Mouse (Mus musculus): Measurements from ENCODE around the gene Klhl26. TPM values are rescaled to one million over a fixed set of nuclear protein-coding genes. Genes with fewer than 3 reads are reported as not detected.

The Klhl26 gene
- total RNA-seq, 2 experiments from 2014 or later: 2.1 to 4.0 TPM

DNA sequence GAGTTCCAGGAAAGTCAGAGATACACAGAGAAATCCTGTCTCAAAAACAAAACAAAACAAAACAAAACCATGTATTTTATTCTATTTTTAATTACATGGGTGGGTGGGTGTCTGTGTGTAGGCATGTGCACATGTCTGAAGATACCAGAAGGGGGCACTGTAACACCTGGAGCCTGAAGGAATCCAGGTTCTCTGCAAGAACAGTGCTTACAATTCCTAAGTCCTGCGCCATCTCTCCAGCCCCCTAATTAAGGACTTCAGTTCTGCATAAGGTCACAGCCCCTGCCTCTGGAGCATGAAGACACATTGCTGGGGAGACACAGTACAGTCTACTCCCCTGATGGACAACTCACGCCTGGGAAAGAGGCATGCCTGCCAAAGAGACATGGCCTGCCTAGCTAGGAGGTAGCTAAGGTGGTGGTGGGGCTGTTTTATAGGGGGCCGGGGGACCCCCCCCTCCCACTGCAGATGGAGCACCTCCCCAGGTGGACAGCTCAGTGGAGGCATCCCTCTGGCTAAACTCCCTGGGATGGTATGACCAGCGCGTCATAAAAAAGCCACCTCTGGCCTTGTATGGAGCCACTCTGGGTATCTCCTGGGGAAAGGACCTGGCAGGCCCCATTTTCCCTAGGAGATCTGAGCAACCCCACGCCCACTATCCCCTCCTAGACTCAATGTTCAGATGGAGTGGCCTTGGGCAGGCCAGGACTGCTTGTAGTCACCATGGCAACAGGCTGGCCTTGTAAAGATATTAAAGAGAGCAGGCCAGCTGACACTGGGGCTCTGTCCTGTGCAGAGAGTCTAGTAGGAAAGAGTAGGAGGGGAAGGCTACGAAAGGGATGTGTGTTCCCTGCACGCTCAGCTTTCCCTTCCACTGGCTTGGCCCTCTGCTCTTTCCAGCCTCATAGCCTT is 61.0 kb downstream of the Klhl26 start:
- peak; percentile 52; the same call in 1 of the 2 replicates for ATAC-seq (replicated peaks; ENCODE audit: poor library complexity, severe bottlenecking)

DNA sequence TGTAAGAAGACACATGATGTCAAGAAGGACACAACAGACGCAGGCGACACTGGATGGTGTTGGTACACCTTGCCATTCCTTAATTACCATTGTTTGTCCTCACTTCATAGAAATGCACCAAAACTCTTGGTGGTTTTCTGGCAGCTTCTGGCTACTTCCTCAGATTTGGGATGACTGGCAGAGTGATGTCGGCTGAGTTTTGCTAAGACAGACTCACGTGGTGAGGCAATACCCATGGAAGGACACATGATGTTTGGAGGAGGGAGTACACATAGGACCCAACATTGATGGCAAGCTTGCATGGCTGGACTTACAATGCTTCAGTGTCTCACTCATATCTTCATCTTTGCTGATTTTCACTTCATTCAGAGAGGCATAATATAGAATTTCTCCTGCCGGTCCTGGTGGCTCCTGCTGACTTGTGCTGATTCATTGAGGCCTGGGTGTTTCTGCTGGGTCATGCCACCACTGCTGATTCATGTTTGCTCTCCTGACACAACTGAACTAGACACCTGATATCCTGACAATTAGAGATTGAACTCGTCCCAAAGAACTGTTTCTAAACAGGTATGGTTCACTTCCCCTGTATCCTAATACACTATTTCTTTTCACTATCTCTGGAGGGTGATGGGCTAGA is 62.3 kb downstream of the Klhl26 start:
- peak; percentile 30; the same call in 1 of the 2 replicates for ATAC-seq (replicated peaks; ENCODE audit: poor library complexity, severe bottlenecking)

DNA sequence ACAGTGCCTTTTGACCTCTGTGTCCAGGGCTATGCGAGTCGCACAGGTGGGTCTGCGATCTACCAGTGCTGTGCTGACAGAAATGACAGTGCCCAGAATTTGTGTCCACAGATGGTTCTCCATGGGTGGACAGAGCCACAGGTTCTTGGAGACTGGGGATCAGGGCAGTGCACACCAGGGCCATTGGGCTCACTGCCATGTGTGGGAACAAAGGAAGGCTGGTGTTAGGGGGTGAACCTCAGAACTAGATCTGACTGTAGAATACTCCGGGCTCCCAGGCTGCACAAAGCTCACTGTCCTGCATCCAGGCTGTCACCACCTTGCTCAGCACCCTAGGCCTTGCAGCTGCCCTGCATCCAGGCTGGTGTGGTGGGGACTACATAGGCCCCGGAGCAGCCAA is 66.5 kb downstream of the Klhl26 start:
- no peak for ATAC-seq (replicated peaks; ENCODE audit: poor library complexity, severe bottlenecking)

DNA sequence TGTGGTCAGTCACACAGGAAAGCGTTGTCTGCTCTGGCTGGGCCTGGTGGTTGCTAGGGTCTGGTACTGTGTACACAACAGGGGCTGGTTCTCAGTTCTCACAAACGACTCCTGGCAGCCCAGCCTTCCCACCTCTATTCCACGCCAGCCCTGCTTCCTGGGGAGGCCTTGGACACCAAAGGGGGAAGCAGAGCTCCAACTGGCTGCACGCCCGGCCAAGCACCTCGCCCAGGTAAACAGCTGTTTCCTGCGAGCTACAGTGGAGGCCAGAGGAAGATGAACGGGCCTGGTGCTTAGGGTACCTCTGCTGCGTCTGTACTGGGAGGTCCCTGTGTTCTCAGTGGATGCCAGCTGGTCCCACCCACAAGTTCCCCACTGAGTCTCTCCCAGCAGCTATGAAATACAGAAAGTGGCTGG is 67.3 kb downstream of the Klhl26 start:
- no peak for ATAC-seq (replicated peaks; ENCODE audit: poor library complexity, severe bottlenecking)

DNA sequence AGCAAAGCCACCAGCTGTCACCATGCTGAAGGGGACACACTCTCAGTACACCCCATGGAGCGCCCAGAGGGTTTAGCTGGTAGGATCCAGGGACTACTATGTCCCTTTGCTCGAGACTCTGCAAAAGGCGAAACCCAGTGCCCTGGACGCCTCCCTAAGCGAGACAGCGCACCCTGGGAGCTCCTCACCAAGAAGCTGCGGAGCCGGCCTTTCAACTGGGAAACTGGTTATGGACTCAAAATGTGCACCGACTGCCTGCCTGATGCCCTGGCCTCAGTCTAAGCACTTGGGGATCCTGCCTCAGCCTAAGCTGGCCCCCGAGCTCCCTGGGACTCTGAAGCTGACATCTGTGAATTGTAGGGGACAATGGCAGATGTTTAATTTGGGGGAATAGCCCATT is 67.7 kb downstream of the Klhl26 start:
- ATAC-seq (replicated peaks; ENCODE audit: poor library complexity, severe bottlenecking): no peak

GRCm38 (mm10) chr8:70408301-70408700 is 68.5 kb downstream of the Klhl26 start:
- no peak for ATAC-seq (replicated peaks; ENCODE audit: poor library complexity, severe bottlenecking)

- ATAC-seq (replicated peaks; ENCODE audit: poor library complexity, severe bottlenecking): no peak
These were observed 70.2 kb downstream of the Klhl26 start for GRCm38 (mm10) chr8:70406427-70407069.

GRCm38 (mm10) chr8:70405189-70405588 is 71.6 kb downstream of the Klhl26 start:
- ATAC-seq (replicated peaks; ENCODE audit: poor library complexity, severe bottlenecking): no peak

GRCm38 (mm10) chr8:70404212-70404611 is 72.6 kb downstream of the Klhl26 start:
- no peak for ATAC-seq (replicated peaks; ENCODE audit: poor library complexity, severe bottlenecking)

Other genes starting within 250 kb of the Klhl26 start
- gene Sugp2, start 242.7 kb downstream of the Klhl26 start, total RNA-seq (2014; fragmentation: Nextera tagmentation): 62.5 and 68.0 TPM in 2 replicates
- 26.0 and 56.4 TPM in 2 replicates for gene Sugp2, start 242.7 kb downstream of the Klhl26 start, total RNA-seq (2017)
- gene Armc6, start 242.5 kb downstream of the Klhl26 start, total RNA-seq (2014; fragmentation: Nextera tagmentation): 4.9 and 6.9 TPM in 2 replicates
- gene Armc6, start 242.5 kb downstream of the Klhl26 start, total RNA-seq (2017): 8.0 and 9.4 TPM in 2 replicates
- 5.4 and 12.3 TPM in 2 replicates for gene Homer3, start 194.1 kb downstream of the Klhl26 start, total RNA-seq (2014; fragmentation: Nextera tagmentation)
- gene Homer3, start 194.1 kb downstream of the Klhl26 start, total RNA-seq (2017): 6.5 and 12.3 TPM in 2 replicates
- gene Ddx49, start 174.5 kb downstream of the Klhl26 start, total RNA-seq (2014; fragmentation: Nextera tagmentation): 45.9 and 66.8 TPM in 2 replicates
- gene Ddx49, start 174.5 kb downstream of the Klhl26 start, total RNA-seq (2017): 139 and 177 TPM in 2 replicates
- gene Cope, start 174.4 kb downstream of the Klhl26 start, total RNA-seq (2014; fragmentation: Nextera tagmentation): 209 and 240 TPM in 2 replicates
- gene Cope, start 174.4 kb downstream of the Klhl26 start, total RNA-seq (2017): 132 and 155 TPM in 2 replicates
- not detected in 2 replicates for gene Cers1, start 161.2 kb downstream of the Klhl26 start, total RNA-seq (2014; fragmentation: Nextera tagmentation)
- not detected in 2 replicates for gene Cers1, start 161.2 kb downstream of the Klhl26 start, total RNA-seq (2017)
- not detected in 2 replicates for gene Gdf1, start 147.2 kb downstream of the Klhl26 start, total RNA-seq (2014; fragmentation: Nextera tagmentation)
- not detected in 2 replicates for gene Gdf1, start 147.2 kb downstream of the Klhl26 start, total RNA-seq (2017)
- 30.6 and 33.7 TPM in 2 replicates for gene Upf1, start 123.7 kb downstream of the Klhl26 start, total RNA-seq (2014; fragmentation: Nextera tagmentation)
- 24.2 and 30.8 TPM in 2 replicates for gene Upf1, start 123.7 kb downstream of the Klhl26 start, total RNA-seq (2017)
- 0.88 TPM in 1 of 2 replicates, not detected in the other for gene Comp, start 103.4 kb downstream of the Klhl26 start, total RNA-seq (2014; fragmentation: Nextera tagmentation)
- gene Comp, start 103.4 kb downstream of the Klhl26 start, total RNA-seq (2017): not detected in 2 replicates
- gene Crtc1, start 37.4 kb downstream of the Klhl26 start, total RNA-seq (2014; fragmentation: Nextera tagmentation): 7.4 and 19.5 TPM in 2 replicates
- 2.3 and 4.8 TPM in 2 replicates for gene Crtc1, start 37.4 kb downstream of the Klhl26 start, total RNA-seq (2017)
- not detected in 2 replicates for gene Tmem59l, start 10.4 kb upstream of the Klhl26 start, total RNA-seq (2014; fragmentation: Nextera tagmentation)
- gene Tmem59l, start 10.4 kb upstream of the Klhl26 start, total RNA-seq (2017): not detected in 2 replicates
- gene Crlf1, start 16.2 kb upstream of the Klhl26 start, total RNA-seq (2014; fragmentation: Nextera tagmentation): not detected in 2 replicates
- not detected in 2 replicates for gene Crlf1, start 16.2 kb upstream of the Klhl26 start, total RNA-seq (2017)
- gene Rex1bd, start 29.8 kb upstream of the Klhl26 start, total RNA-seq (2014; fragmentation: Nextera tagmentation): 21.7 and 30.2 TPM in 2 replicates
- gene Rex1bd, start 29.8 kb upstream of the Klhl26 start, total RNA-seq (2017): 33.4 and 64.9 TPM in 2 replicates
- 2,675 and 2,799 TPM in 2 replicates for gene Uba52, start 33.8 kb upstream of the Klhl26 start, total RNA-seq (2014; fragmentation: Nextera tagmentation)
- gene Uba52, start 33.8 kb upstream of the Klhl26 start, total RNA-seq (2017): 3,231 and 3,572 TPM in 2 replicates
- gene Fkbp8, start 50.8 kb upstream of the Klhl26 start, total RNA-seq (2014; fragmentation: Nextera tagmentation): 113 and 149 TPM in 2 replicates
- gene Fkbp8, start 50.8 kb upstream of the Klhl26 start, total RNA-seq (2017): 107 and 118 TPM in 2 replicates
- 83.7 and 84.5 TPM in 2 replicates for gene Kxd1, start 51.0 kb upstream of the Klhl26 start, total RNA-seq (2014; fragmentation: Nextera tagmentation)
- 68.7 and 74.4 TPM in 2 replicates for gene Kxd1, start 51.0 kb upstream of the Klhl26 start, total RNA-seq (2017)
- gene Ell, start 62.5 kb upstream of the Klhl26 start, total RNA-seq (2014; fragmentation: Nextera tagmentation): 11.7 and 13.6 TPM in 2 replicates
- 5.5 and 5.7 TPM in 2 replicates for gene Ell, start 62.5 kb upstream of the Klhl26 start, total RNA-seq (2017)
- 30.8 and 66.6 TPM in 2 replicates for gene Isyna1, start 117.4 kb upstream of the Klhl26 start, total RNA-seq (2014; fragmentation: Nextera tagmentation)
- gene Isyna1, start 117.4 kb upstream of the Klhl26 start, total RNA-seq (2017): 35.2 and 38.6 TPM in 2 replicates
- 53.8 and 75.4 TPM in 2 replicates for gene Ssbp4, start 131.9 kb upstream of the Klhl26 start, total RNA-seq (2014; fragmentation: Nextera tagmentation)
- gene Ssbp4, start 131.9 kb upstream of the Klhl26 start, total RNA-seq (2017): 35.2 and 87.9 TPM in 2 replicates
- gene Lrrc25, start 139.2 kb upstream of the Klhl26 start, total RNA-seq (2014; fragmentation: Nextera tagmentation): 2.9 and 5.2 TPM in 2 replicates
- 1.1 and 3.1 TPM in 2 replicates for gene Lrrc25, start 139.2 kb upstream of the Klhl26 start, total RNA-seq (2017)
- gene Gdf15, start 155.5 kb upstream of the Klhl26 start, total RNA-seq (2014; fragmentation: Nextera tagmentation): not detected in 2 replicates
- gene Gdf15, start 155.5 kb upstream of the Klhl26 start, total RNA-seq (2017): 0.67 TPM in 1 of 2 replicates, not detected in the other
- 8.5 and 31.0 TPM in 2 replicates for gene Pgpep1, start 183.4 kb upstream of the Klhl26 start, total RNA-seq (2014; fragmentation: Nextera tagmentation)
- gene Pgpep1, start 183.4 kb upstream of the Klhl26 start, total RNA-seq (2017): 6.5 and 6.9 TPM in 2 replicates
- gene Lsm4, start 196.3 kb upstream of the Klhl26 start, total RNA-seq (2014; fragmentation: Nextera tagmentation): 187 and 226 TPM in 2 replicates
- 247 and 312 TPM in 2 replicates for gene Lsm4, start 196.3 kb upstream of the Klhl26 start, total RNA-seq (2017)
- gene Jund, start 222.0 kb upstream of the Klhl26 start, total RNA-seq (2014; fragmentation: Nextera tagmentation): 7.7 and 12.3 TPM in 2 replicates
- gene Jund, start 222.0 kb upstream of the Klhl26 start, total RNA-seq (2017): 24.6 and 27.0 TPM in 2 replicates
- gene Iqcn, start 226.5 kb upstream of the Klhl26 start, total RNA-seq (2014; fragmentation: Nextera tagmentation): not detected in 2 replicates
- gene Iqcn, start 226.5 kb upstream of the Klhl26 start, total RNA-seq (2017): not detected in 2 replicates
- not detected in 2 replicates for gene Gm3336, start 241.6 kb upstream of the Klhl26 start, total RNA-seq (2014; fragmentation: Nextera tagmentation)
- not detected in 2 replicates for gene Gm3336, start 241.6 kb upstream of the Klhl26 start, total RNA-seq (2017)
- not detected in 2 replicates for gene Pde4c, start 246.8 kb upstream of the Klhl26 start, total RNA-seq (2014; fragmentation: Nextera tagmentation)
- not detected in 2 replicates for gene Pde4c, start 246.8 kb upstream of the Klhl26 start, total RNA-seq (2017)